Mouse (Mus musculus): ENCODE results near the gene Myo19. TPM values are rescaled to one million over a fixed set of nuclear protein-coding genes. Genes with fewer than 3 reads are reported as not detected.

Myo19 gene
- polyA plus RNA-seq (2012; rRNA removed): 36.4 and 48.0 TPM in 2 replicates

- peak within 1 kb of the TSS; percentile 85 for H3K4me3 ChIP-seq (ENCODE audit: insufficient read depth, low read depth, low read length)
- peak; percentile 87 for DNase-seq
These were observed at the start of gene Myo19, which contains the start of gene Pigw for GRCm38 (mm10) chr11:84879772-84880464. TSS of gene Myo19 (plus strand) at chr11:84880148. TSS of gene Pigw (minus strand) at chr11:84880285.

DNA sequence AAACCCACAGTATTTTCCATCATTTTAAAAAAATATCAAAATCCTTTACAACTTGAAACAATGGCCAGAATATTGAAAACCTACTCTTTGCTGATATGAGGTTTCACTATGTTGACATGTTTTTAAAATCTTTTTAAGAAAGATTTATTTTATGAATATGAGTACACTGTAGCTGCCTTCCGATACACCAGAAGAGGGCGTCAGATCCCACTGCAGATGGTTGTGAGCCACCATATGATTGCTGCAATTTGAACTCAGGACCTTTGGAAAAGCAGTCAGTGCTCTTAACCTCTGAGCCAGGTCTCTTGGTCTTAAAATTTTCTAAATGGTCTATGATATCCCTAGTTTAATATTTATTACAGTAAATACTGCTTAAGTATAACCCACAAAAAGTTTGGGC is 40.6 kb upstream of the Myo19 start:
- no peak overlapping the region for H3K27ac ChIP-seq (ENCODE audit: insufficient read depth, low read depth, low read length)
- H3K27me3 ChIP-seq (replicated peaks; ENCODE audit: control insufficient read depth, insufficient read depth, low read length): no peaks in the 10 kb centered on the region
- no peak overlapping the region for H3K4me3 ChIP-seq (ENCODE audit: insufficient read depth, low read depth, low read length)
- peaks cover 21% of the 10 kb centered on the region for H3K36me3 ChIP-seq (ENCODE audit: control insufficient read depth, insufficient read depth, low read length)
- DNase-seq: no peak
- TF ChIP-seq CTCF (conservative IDR thresholded peaks at IDR 0.05; ENCODE audit: insufficient read depth, insufficient read length, low read depth, low read length) (0 out of 2 replicates have a peak, but pooled peaks have one; percentile 18), POLR2A (IDR thresholded peaks at IDR 0.05; ENCODE audit: low read depth, low read length) (no peak)
- WGBS: 93% methylated on average over 2 of the region's 2 CpGs
- H3K4me1 ChIP-seq (ENCODE audit: control insufficient read depth, insufficient read depth, low read length): no peaks in the 10 kb centered on the region

More at GRCm38 (mm10) chr11:84879772-84880464, at the start of gene Myo19, which contains the start of gene Pigw:
- Histone ChIP-seq H3K27me3 (replicated peaks; ENCODE audit: control insufficient read depth, insufficient read depth, low read length) (no peaks in the 10 kb centered on the region), H3K36me3 (ENCODE audit: control insufficient read depth, insufficient read depth, low read length) (no peaks in the 10 kb centered on the region), H3K27ac (ENCODE audit: insufficient read depth, low read depth, low read length) (peak within 1 kb of the TSS; percentile 87), H3K4me1 (ENCODE audit: control insufficient read depth, insufficient read depth, low read length) (peaks cover 3% of the 10 kb centered on the region; the same call in 1 of the 2 replicates)
- under 1% methylated on average over 79 of the region's 81 CpGs for WGBS
- peak; percentile 23; the same call in 1 of the 2 replicates for TF ChIP-seq CTCF (conservative IDR thresholded peaks at IDR 0.05; ENCODE audit: insufficient read depth, insufficient read length, low read depth, low read length)
- peak; percentile 20 for TF ChIP-seq POLR2A (IDR thresholded peaks at IDR 0.05; ENCODE audit: low read depth, low read length)

GRCm38 (mm10) chr11:84846741-84847474 is 33.0 kb upstream of the Myo19 start:
- Histone ChIP-seq H3K27ac (ENCODE audit: insufficient read depth, low read depth, low read length) (no peak overlapping the region), H3K36me3 (ENCODE audit: control insufficient read depth, insufficient read depth, low read length) (peaks cover 14% of the 10 kb centered on the region), H3K4me1 (ENCODE audit: control insufficient read depth, insufficient read depth, low read length) (no peaks in the 10 kb centered on the region), H3K27me3 (replicated peaks; ENCODE audit: control insufficient read depth, insufficient read depth, low read length) (no peaks in the 10 kb centered on the region), H3K4me3 (ENCODE audit: insufficient read depth, low read depth, low read length) (no peak overlapping the region)
- no peak for DNase-seq
- TF ChIP-seq POLR2A (IDR thresholded peaks at IDR 0.05; ENCODE audit: low read depth, low read length) (no peak), CTCF (conservative IDR thresholded peaks at IDR 0.05; ENCODE audit: insufficient read depth, insufficient read length, low read depth, low read length) (no peak)
- WGBS: 96% methylated on average over 15 of the region's 15 CpGs

DNA sequence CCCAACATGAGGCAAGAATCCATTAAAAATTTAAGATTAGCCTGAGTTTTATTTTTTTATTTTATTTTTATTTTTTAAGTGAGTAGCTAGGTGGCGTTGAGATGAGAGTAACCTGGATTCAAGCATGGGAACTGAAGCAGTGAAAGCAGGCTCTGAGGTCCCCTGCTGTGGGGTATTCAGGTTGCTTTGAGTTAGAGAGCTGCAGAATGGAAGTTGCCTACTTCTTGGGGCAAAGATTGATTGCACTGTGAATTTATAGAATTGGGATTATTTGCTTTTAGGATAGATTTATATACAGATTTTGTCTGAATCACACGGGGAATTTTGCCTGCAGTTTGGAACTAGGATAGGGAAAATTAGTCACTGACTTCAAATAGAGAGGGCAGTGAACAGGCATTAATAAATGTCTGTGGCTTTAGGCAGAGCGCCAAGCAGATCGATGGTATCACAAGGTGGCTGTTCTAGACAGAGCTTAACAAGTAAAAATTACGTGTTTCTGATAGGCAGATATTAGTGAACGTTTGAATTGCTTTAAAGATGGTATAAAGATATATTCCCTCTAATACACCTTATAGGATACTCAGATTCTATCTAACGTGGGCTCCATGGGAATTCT is 32.4 kb upstream of the Myo19 start:
- 77% methylated on average over 7 of the region's 7 CpGs for WGBS
- H3K4me1 ChIP-seq (ENCODE audit: control insufficient read depth, insufficient read depth, low read length): no peaks in the 10 kb centered on the region
- H3K4me3 ChIP-seq (ENCODE audit: insufficient read depth, low read depth, low read length): no peak overlapping the region
- TF ChIP-seq CTCF (conservative IDR thresholded peaks at IDR 0.05; ENCODE audit: insufficient read depth, insufficient read length, low read depth, low read length): no peak
- no peak overlapping the region for H3K27ac ChIP-seq (ENCODE audit: insufficient read depth, low read depth, low read length)
- DNase-seq: no peak
- H3K36me3 ChIP-seq (ENCODE audit: control insufficient read depth, insufficient read depth, low read length): peaks cover 16% of the 10 kb centered on the region
- H3K27me3 ChIP-seq (replicated peaks; ENCODE audit: control insufficient read depth, insufficient read depth, low read length): no peaks in the 10 kb centered on the region

DNA sequence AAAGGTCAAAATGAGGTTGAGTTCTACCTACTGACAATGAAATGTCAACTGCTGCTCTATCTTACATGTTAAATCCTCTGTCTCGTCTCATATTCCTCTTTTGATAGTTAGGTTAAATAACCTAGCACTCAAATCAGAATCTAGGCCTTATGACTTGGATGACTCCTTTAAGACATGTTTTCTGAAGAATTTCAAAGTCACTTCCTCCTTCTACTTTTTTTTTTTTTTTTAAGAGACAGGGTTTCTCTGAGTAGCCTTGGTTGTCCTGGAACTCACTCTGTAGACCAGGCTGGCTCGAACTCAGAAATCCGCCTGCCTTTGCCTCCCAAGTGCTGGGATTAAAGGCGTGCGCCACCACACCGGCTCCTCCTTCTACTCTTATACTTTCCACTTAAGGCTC is 24.7 kb upstream of the Myo19 start:
- peaks cover 14% of the 10 kb centered on the region for H3K36me3 ChIP-seq (ENCODE audit: control insufficient read depth, insufficient read depth, low read length)
- no peaks in the 10 kb centered on the region for H3K4me1 ChIP-seq (ENCODE audit: control insufficient read depth, insufficient read depth, low read length)

DNA sequence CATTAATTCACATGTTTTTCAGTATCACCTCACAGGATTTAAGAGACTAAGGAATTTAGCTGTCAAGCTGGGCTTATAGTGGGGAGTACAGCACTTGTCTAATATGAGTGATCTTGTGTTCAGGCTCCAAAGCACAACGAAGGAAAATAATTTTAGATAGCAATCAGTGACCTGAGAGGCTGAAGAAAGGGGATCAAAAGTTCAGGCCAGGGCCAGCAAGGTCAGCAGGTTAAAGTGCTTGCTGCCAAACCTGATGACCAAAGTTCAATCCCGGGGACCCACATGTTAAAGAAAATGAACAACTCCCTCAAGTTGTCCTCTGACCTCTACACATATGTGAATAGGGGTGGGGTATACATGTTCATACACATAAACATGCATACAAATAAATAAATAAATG is 14.7 kb upstream of the Myo19 start:
- Histone ChIP-seq H3K4me1 (ENCODE audit: control insufficient read depth, insufficient read depth, low read length) (peaks cover 8% of the 10 kb centered on the region; the same call in 1 of the 2 replicates), H3K36me3 (ENCODE audit: control insufficient read depth, insufficient read depth, low read length) (peaks cover 6% of the 10 kb centered on the region), H3K27ac (ENCODE audit: insufficient read depth, low read depth, low read length) (no peak overlapping the region), H3K4me3 (ENCODE audit: insufficient read depth, low read depth, low read length) (no peak overlapping the region), H3K27me3 (replicated peaks; ENCODE audit: control insufficient read depth, insufficient read depth, low read length) (no peaks in the 10 kb centered on the region)
- no peak for TF ChIP-seq CTCF (conservative IDR thresholded peaks at IDR 0.05; ENCODE audit: insufficient read depth, insufficient read length, low read depth, low read length)
- no peak for TF ChIP-seq POLR2A (IDR thresholded peaks at IDR 0.05; ENCODE audit: low read depth, low read length)
- peak; percentile 69 for DNase-seq
- WGBS: 19% methylated on average over 2 of the region's 2 CpGs

More for the DNA sequence above, 24.7 kb upstream of the Myo19 start:
- Histone ChIP-seq H3K27me3 (replicated peaks; ENCODE audit: control insufficient read depth, insufficient read depth, low read length) (no peaks in the 10 kb centered on the region), H3K4me3 (ENCODE audit: insufficient read depth, low read depth, low read length) (no peak overlapping the region), H3K27ac (ENCODE audit: insufficient read depth, low read depth, low read length) (no peak overlapping the region)
- WGBS: 97% methylated on average over 6 of the region's 6 CpGs
- no peak for DNase-seq
- TF ChIP-seq POLR2A (IDR thresholded peaks at IDR 0.05; ENCODE audit: low read depth, low read length) (no peak), CTCF (conservative IDR thresholded peaks at IDR 0.05; ENCODE audit: insufficient read depth, insufficient read length, low read depth, low read length) (no peak)
